Mouse (Mus musculus) CH12.LX (cell line): ENCODE measurements around the gene Alkbh8. TPM values are rescaled to one million over a fixed set of nuclear protein-coding genes. Genes with fewer than 3 reads are reported as not detected.

ENCODE experiments used
- DNase-seq: peaks from one replicate; pipeline ENCODE4 v3.0.0-alpha.2; 2013; ENCODE audit errors: extremely low read depth
- H3K27ac ChIP-seq: 2 replicates; pipeline ENCODE4 v1.5.1; 2012; ENCODE audit warnings: low read depth, mild to moderate bottlenecking, control low read depth, moderate library complexity; ENCODE audit not compliant: insufficient read depth
- H3K27me3 ChIP-seq: replicated peaks from 2 replicates; pipeline ENCODE3; 2012; ENCODE audit warnings: inconsistent platforms
- H3K36me3 ChIP-seq, 2 experiments: replicated peaks in 1 of 2; 2 replicates each; pipeline versions ENCODE3 to v1.6.1; 2012; ENCODE audit warnings: inconsistent platforms in 1 of 2, low read length in 1 of 2, mild to moderate bottlenecking in 1 of 2, mixed read lengths in 1 of 2, moderate library complexity in 1 of 2; ENCODE audit not compliant: control insufficient read depth in 1 of 2, insufficient read depth in 1 of 2
- H3K4me1 ChIP-seq, 2 experiments: 2 replicates each; pipeline ENCODE4 v1.6.1; 2012; ENCODE audit warnings: inconsistent platforms in 1 of 2, moderate library complexity in 1 of 2; ENCODE audit not compliant: insufficient read depth in 2 of 2, control insufficient read depth in 1 of 2
- H3K4me2 ChIP-seq: 2 replicates; pipeline ENCODE4 v1.6.1; 2012; ENCODE audit warnings: low read depth, mild to moderate bottlenecking, control low read depth; ENCODE audit not compliant: poor library complexity, insufficient read depth, severe bottlenecking
- H3K4me3 ChIP-seq, 3 experiments: fragments of 150-350 bp in 1 of 3; sonication (generic) in 1 of 3; replicated peaks in 1 of 3; 2 replicates each; pipeline versions ENCODE3 to v1.5.1; 2011 to 2012; ENCODE audit warnings: low read depth in 2 of 3, low read length in 2 of 3, mild to moderate bottlenecking in 2 of 3, moderate library complexity in 2 of 3, control low read depth in 1 of 3, improper control_type of control experiment in 1 of 3, inconsistent platforms in 1 of 3, mixed read lengths in 1 of 3; ENCODE audit not compliant: poor library complexity in 1 of 3
- H3K79me2 ChIP-seq: replicated peaks from 2 replicates; pipeline ENCODE4 v1.6.1; 2012; ENCODE audit warnings: mild to moderate bottlenecking, moderate library complexity; ENCODE audit not compliant: control insufficient read depth, poor library complexity, insufficient read depth, severe bottlenecking; ENCODE audit errors: extremely low read depth
- H3K9ac ChIP-seq: 2 replicates; pipeline ENCODE4 v1.6.1; 2012; ENCODE audit warnings: low read depth, mild to moderate bottlenecking, control low read depth, moderate library complexity; ENCODE audit not compliant: insufficient read depth
- H3K9me3 ChIP-seq: replicated peaks from 2 replicates; pipeline ENCODE3; 2012; ENCODE audit warnings: low read length, inconsistent platforms, mixed read lengths
- BHLHE40 ChIP-seq: IDR thresholded peaks from 2 replicates; pipeline ENCODE4 v1.6.1; 2011; ENCODE audit warnings: mild to moderate bottlenecking, low read depth, low read length, improper control_type of control experiment
- CHD1 ChIP-seq: IDR thresholded peaks from 2 replicates; pipeline ENCODE4 v1.6.1; 2012; ENCODE audit warnings: low read depth, low read length, improper control_type of control experiment, inconsistent platforms
- CTCF ChIP-seq, 2 experiments: IDR thresholded peaks in 1 of 2; conservative IDR thresholded peaks in 1 of 2; 2 replicates each; pipeline ENCODE4 v1.5.1; 2011 to 2012; ENCODE audit warnings: low read depth in 2 of 2, low read length in 2 of 2, improper control_type of control experiment in 1 of 2, inconsistent platforms in 1 of 2, mild to moderate bottlenecking in 1 of 2, moderate library complexity in 1 of 2
- E2F4 ChIP-seq: IDR thresholded peaks from 2 replicates; pipeline ENCODE4 v1.6.1; 2011; ENCODE audit warnings: low read depth, low read length, improper control_type of control experiment; ENCODE audit not compliant: insufficient replicate concordance
- ELF1 ChIP-seq: IDR thresholded peaks from 2 replicates; pipeline ENCODE4 v1.6.1; 2014; ENCODE audit warnings: low read depth, mild to moderate bottlenecking, inconsistent platforms, low read length, improper control_type of control experiment
- GABPA ChIP-seq: IDR thresholded peaks from 2 replicates; pipeline ENCODE4 v1.6.1; 2012; ENCODE audit warnings: low read depth, low read length, improper control_type of control experiment, inconsistent platforms; ENCODE audit not compliant: insufficient replicate concordance
- HCFC1 ChIP-seq: IDR thresholded peaks from 2 replicates; pipeline ENCODE4 v1.6.1; 2012; ENCODE audit warnings: low read depth, mild to moderate bottlenecking, inconsistent platforms, low read length, improper control_type of control experiment
- JUND ChIP-seq: conservative IDR thresholded peaks from 2 replicates; pipeline ENCODE4 v1.6.1; 2011; ENCODE audit warnings: low read depth, low read length, improper control_type of control experiment
- KAT2A ChIP-seq: IDR thresholded peaks from 2 replicates; pipeline ENCODE4 v1.6.1; 2012; ENCODE audit warnings: low read length, improper control_type of control experiment, inconsistent platforms; ENCODE audit not compliant: insufficient replicate concordance
- MAX ChIP-seq: IDR thresholded peaks from 2 replicates; pipeline ENCODE4 v1.6.1; 2011; ENCODE audit warnings: low read length, improper control_type of control experiment
- MEF2A ChIP-seq: IDR thresholded peaks from 2 replicates; pipeline ENCODE4 v1.6.1; 2014; ENCODE audit warnings: low read depth, mild to moderate bottlenecking, inconsistent platforms, low read length, improper control_type of control experiment, borderline replicate concordance
- MXI1 ChIP-seq: IDR thresholded peaks from 2 replicates; pipeline ENCODE4 v1.6.1; 2011; ENCODE audit warnings: mild to moderate bottlenecking, low read depth, low read length, improper control_type of control experiment
- NELFE ChIP-seq: IDR thresholded peaks from 2 replicates; pipeline ENCODE4 v1.6.1; 2011; ENCODE audit warnings: low read depth, low read length, improper control_type of control experiment
- NRF1 ChIP-seq: IDR thresholded peaks from 2 replicates; pipeline ENCODE4 v1.6.1; 2014; ENCODE audit warnings: low read depth, mild to moderate bottlenecking, inconsistent platforms, low read length, improper control_type of control experiment, moderate library complexity
- POLR2A ChIP-seq: IDR thresholded peaks from 2 replicates; pipeline ENCODE4 v1.6.1; 2011; ENCODE audit warnings: low read depth, mild to moderate bottlenecking, improper control_type of control experiment, low read length
- POLR2AphosphoS2 ChIP-seq: IDR thresholded peaks from 2 replicates; pipeline ENCODE4 v1.6.1; 2011; ENCODE audit warnings: low read depth, low read length, improper control_type of control experiment
- SIN3A ChIP-seq: IDR thresholded peaks from 2 replicates; pipeline ENCODE4 v1.6.1; 2012; ENCODE audit warnings: low read length, improper control_type of control experiment, inconsistent platforms
- SMC3 ChIP-seq: IDR thresholded peaks from 2 replicates; pipeline ENCODE4 v1.6.1; 2011; ENCODE audit warnings: low read depth, low read length, improper control_type of control experiment
- TBP ChIP-seq: conservative IDR thresholded peaks from 2 replicates; pipeline ENCODE4 v1.6.1; 2011; ENCODE audit warnings: low read depth, low read length, improper control_type of control experiment
- TCF12 ChIP-seq: IDR thresholded peaks from 2 replicates; pipeline ENCODE4 v1.6.1; 2014; ENCODE audit warnings: low read depth, mild to moderate bottlenecking, inconsistent platforms, low read length, improper control_type of control experiment
- USF2 ChIP-seq: conservative IDR thresholded peaks from 2 replicates; pipeline ENCODE4 v1.6.1; 2011; ENCODE audit warnings: low read depth, low read length, improper control_type of control experiment
- ZMIZ1 ChIP-seq: IDR thresholded peaks from 2 replicates; pipeline ENCODE4 v1.6.1; 2012; ENCODE audit warnings: low read depth, mild to moderate bottlenecking, inconsistent platforms, low read length, improper control_type of control experiment
- dilution Hi-C: fragments of 300-500 bp; cut with MboI; formaldehyde crosslinking; loops from 2 replicates; pipeline ENCODE4 v1.14.3; 2020; ENCODE audit warnings: low sequenced_read_pairs; ENCODE audit not compliant: extremely low pct_unique_long_range_greater_than_20kb, extremely low pct_ligation_motif_present
- in situ Hi-C: fragments of 300-500 bp; cut with MboI; formaldehyde crosslinking; loops from 3 replicates; pipeline ENCODE4 v1.14.3; 2019; ENCODE audit warnings: low sequenced_read_pairs, low pct_ligation_motif_present, low pct_unique_long_range_greater_than_20kb, mixed read lengths
- polyA plus RNA-seq: library from polyadenylated mRNA; unstranded; fragments of >175 nt; gene quantifications from 2 replicates; pipeline ENCODE4 v1.2.1, GENCODE M21; 2012; ENCODE audit warnings: low read depth; ENCODE audit not compliant: insufficient read length
- total RNA-seq, 2 experiments: library from RNA; depleted of rRNA; stranded (reverse); fragments of 300-350 nt in 1 of 2; fragments of >200 nt in 1 of 2; gene quantifications; 2 replicates each; pipeline ENCODE4 v1.2.3; 2012 to 2014

Alkbh8 gene
- 9.8 and 10.1 TPM in 2 replicates for total RNA-seq (2012; rRNA removed)
- 12.0 and 13.4 TPM in 2 replicates for total RNA-seq (2014; rRNA removed)
- 13.9 TPM in 2 replicates for polyA plus RNA-seq

DNA sequence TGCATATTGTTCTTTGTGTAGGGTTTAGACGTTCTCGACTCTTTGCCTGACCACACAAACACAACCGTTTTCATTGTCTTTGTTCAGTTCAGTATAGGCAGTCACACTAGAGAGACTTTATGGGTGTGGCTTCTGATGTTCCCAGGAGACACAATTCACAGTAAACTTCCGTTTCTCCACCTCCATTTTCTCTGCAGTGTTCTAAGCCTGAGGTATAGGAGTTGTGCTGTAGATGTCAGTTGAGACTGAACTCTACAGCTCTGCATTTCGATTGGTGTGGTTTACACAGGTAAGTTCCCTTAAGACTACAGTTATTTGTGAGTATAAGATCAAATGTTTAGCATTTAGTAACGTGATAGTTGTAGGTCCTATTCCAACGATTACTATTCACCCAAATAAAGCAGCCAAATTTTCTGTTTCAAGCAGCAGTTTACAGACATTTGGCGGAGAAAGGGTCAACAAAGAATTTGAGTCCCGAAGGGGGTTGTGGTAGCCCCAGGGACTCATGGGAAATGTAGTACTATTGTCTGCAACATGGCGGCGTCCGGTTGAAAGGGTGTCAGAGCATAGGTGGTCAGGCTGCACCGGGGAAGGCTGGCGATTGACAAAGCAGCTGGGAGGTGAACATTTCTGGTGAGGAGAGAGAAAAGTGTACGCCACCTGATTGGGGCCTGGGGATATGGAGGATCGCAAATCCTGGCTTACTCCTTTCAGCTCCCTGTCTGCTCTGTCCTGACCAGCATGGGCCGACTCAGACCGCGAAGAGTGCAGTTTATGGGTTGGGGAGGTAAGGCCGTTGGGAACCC lies at the start of gene Alkbh8:
Gene Alkbh8 (plus strand): TSS at position 179 of the 806 bp plus-strand sequence.
- Histone ChIP-seq H3K79me2 (peaks cover 12% of the 10 kb centered on the region), H3K4me3 (peak within 1 kb of the TSS; percentile 74 to 94 (median 81)), H3K27me3 (no peaks in the 10 kb centered on the region), H3K27ac (peak within 1 kb of the TSS; percentile 49), H3K9me3 (no peaks in the 10 kb centered on the region), H3K4me2 (peak within 1 kb of the TSS; percentile 78), H3K4me1 (peaks cover 5 to 16% of the 10 kb centered on the region in 2 experiments; a peak in 3 of 4 replicates), H3K36me3 (peaks cover 8 to 15% of the 10 kb centered on the region in 2 experiments), H3K9ac (peak within 1 kb of the TSS; percentile 82)
- in situ Hi-C loops (no loop called here), dilution Hi-C loops (no loop called here)
- peak; percentile 89 for DNase-seq
- TF ChIP-seq SMC3 (no peak), BHLHE40 (peak; percentile 21; the same call in 1 of the 2 replicates), GABPA (peak; percentile 39; the same call in 1 of the 2 replicates), NELFE (peak; percentile 77), HCFC1 (peak; percentile 97), SIN3A (peak; percentile 94), MEF2A (0 out of 2 replicates have a peak, but pooled peaks have one; percentile 12), ZMIZ1 (peak; percentile 20; the same call in 1 of the 2 replicates), POLR2A (peak; percentile 70), ELF1 (peak; percentile 22; the same call in 1 of the 2 replicates), E2F4 (no peak), CTCF (conservative IDR thresholded peaks at IDR 0.05 in 1 of 2, IDR thresholded peaks at IDR 0.05 in 1 of 2; ENCODE audit: low read depth in 2 of 2, low read length in 2 of 2) (no peak), USF2 (no peak), CHD1 (peak; percentile 87; the same call in 1 of the 2 replicates), KAT2A (peak; percentile 95; the same call in 1 of the 2 replicates), JUND (no peak), TCF12 (peak; percentile 68; the same call in 1 of the 2 replicates), TBP (peak; percentile 72; the same call in 1 of the 2 replicates), NRF1 (peak; percentile 61), POLR2AphosphoS2 (0 out of 2 replicates have a peak, but pooled peaks have one; percentile 55), MAX (no peak), MXI1 (peak; percentile 54; the same call in 1 of the 2 replicates)
